Mouse (Mus musculus) frontal cortex, adult (tissue): ENCODE data around the gene Cd83.

Experiments
- ATAC-seq: cut with Nextera tagmentation; 2 replicates; pipeline ENCODE4 v1.9.2; 2017; ENCODE audit warnings: mild to moderate bottlenecking, moderate library complexity, mixed read lengths; ENCODE audit not compliant: low TSS enrichment

The Cd83 gene

DNA sequence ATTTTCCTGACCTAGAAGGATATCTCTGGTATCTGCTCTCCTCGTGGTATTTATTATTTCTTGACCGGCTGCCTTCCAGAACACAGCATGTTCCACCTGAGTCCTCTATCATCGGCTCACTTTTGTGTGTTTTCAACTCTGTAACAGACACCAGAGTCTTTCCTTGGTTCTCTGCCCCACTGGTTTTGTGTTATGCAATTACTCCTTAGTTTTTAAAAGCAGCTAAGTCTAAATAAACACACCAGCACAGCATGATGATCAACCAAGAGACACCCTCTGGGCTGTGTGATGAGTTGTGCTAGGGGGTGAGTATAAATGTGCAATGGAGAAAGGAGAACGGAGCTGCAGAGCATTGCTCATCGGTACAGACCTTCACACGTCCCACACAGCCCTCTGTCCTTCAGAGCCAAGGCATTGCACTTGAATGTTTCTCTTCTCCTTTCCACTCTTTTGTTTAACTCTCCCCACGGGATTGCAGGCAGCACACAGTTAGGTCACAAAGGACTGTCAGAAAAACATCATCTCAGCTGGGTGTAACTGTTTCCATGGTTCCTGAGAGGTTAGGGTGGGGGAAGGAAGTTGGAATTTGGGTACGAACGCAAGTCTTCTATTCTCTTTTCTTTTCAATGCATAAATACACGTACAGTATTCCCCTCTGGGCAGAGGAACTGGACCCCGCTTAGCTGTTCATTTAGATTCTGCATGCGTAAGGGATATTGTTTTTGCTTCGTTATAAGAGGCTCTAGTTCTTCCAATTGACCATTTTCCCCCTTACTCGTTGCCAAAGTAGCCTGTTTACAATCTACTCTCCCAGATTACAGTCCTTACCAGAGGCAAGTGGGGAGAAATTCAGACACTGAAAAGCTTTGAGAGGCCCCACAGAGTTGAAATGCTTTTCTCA lies 22.0 kb downstream of the Cd83 start:
- ATAC-seq: peak; percentile 82

DNA sequence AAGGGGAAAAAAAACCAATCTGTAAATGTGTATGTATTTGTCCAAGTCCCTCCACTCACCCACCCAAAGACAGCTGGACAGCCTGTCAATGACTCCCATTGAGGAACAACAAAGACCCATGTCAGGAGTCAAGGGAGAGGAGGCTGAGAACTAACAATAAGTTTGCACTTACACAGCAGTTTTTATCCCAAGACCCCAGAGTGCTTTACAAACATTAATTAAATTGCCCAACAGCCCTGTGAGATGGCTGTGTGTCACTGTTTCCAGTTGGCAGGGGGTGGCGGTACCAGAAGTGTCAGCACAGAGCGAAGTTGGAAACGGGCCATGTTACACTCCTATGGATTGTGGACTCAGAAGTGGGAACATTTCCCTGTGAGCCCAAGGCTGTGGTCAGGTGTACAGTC lies 22.7 kb downstream of the Cd83 start:
- ATAC-seq: no peak

DNA sequence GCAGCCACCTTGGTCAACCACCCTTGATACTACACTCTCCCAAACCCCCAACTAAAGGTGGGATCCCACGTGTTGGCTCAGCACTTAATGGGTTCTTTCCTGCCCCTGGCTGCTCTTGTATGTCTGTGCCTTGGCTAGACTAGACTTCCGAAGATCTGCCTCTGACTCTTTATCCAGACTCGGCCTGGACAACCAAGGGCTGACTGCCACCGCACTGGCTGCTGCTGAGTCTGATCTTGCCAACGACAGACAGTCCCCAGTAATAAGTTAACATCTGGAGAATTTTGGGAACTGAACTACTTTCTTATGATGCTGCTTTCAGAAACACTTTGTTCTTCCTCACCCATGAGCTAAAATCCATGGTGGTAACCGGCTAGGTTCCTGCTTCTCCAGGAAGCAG lies 26.0 kb downstream of the Cd83 start:
- no peak for ATAC-seq

DNA sequence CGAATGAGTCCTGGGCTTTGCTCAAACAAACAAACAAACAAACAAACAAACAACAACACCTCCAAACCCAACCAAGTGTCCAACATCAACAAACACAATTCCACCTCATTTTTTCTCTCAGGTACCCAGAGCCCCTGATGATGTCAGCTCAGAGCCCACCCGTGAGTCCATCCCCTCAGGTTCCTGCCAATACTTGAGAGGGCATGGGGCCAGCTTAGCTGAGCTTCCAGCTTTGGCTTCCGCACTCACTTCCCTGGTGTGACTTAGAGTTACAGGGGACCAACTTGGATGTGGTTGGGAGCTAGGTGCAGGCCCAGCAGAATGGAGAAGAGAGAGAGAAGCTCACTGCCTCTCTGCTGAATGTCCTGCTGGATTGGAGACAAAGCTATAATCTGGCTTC lies 27.3 kb downstream of the Cd83 start:
- no peak for ATAC-seq

DNA sequence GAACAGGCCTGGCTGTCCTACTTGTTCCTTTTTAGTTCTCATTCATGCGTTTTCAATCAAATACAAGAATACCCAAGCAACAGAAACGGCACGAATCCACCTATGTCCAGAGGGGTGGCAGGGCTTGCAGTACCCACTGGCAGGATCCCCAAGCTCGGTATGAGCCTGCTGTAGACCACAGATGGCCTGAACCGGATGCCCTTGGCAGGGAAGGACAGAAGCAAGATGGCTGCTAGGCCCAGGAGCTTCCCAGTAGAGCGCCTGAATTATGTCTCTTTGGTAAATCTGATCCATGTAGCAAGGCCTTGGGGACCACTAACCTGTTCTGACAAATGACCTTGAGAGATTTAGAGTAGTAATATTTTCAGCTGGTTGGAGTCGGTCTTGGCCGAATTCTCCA lies 28.9 kb downstream of the Cd83 start:
- no peak for ATAC-seq

DNA sequence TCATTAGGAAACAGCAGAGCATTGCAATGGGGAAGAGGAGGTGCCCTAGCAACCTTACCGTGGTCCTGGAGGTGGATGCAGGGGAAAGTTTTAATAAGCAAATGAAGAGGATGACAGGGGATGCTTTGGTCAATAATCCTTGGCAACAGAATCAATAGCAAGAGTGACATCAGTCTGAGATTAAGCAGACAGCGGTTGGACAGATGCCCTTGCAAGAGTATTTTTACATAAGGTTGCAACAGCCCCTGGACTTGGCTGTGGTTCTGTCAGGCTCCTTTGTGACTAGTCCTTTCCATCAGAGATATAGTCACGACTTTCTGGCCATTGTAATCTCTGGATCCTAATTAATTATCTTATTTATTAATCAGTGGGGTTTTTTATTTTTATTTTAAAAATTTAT lies 32.9 kb downstream of the Cd83 start:
- no peak for ATAC-seq

DNA sequence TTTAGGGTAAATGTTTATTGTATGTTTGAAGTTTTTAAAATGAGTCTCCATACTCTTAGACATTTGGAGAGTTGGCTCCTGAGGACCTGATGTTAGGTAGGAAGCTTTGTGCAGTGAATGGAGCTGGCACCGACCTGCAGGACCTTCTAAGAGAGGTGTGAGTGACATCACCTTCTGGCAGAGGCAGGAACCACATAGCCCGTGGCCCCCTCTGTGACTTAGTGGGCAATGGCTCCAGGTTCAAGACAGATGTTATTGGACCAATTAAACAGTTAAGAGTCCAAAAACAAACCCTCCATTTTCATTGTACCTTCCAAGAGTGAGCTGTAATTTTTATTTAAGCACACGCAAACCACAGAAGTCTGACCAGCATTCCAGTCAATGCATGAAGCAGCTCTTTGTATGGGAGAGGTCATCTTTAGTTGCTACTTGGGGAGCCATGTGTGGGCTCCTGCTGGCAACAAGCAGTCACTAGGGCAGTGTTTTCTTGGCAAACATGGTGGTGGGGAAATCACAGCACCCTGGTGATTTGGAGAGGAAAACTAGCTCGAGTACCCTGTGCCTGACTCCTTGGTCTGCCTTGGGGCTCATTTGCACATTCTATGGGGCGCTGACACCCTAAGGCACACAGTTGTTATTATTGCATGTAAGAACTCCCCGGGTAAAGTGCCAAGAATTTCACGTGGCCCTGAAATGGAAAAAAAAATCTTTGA lies 33.9 kb downstream of the Cd83 start:
- no peak for ATAC-seq

DNA sequence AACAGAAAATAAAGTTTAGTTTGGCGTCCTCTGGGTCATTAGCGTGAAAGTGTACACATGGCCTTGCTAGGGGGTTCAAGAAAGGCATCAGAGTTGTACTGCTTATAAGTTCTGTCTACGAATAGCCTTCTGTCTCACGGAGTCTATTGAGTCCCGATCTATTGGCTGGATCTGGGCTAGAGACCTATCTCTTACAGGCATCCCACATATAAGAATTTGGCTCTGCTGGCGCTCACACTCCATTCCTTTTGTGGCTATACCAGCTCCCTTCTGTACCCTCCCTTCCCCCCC lies 34.4 kb downstream of the Cd83 start:
- ATAC-seq: no peak

DNA sequence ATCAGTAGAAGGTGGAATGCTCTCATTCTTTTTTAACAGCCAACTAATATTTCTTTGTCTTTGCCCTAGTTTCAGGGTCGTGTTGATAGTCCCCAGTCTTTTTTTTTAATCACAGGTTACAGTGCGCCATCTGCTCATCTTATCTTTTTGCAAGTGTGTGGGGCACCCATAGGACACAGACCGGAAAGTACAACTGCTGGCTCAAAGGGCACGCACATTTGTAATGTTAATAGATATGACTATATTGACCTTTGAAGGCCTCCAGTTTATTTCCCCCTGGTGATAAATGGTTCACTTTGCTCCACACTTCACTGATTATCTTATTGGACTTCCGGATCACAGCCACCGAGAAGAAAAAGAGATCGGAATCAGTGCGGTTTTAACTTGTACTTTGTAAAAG lies 35.5 kb downstream of the Cd83 start:
- no peak for ATAC-seq

DNA sequence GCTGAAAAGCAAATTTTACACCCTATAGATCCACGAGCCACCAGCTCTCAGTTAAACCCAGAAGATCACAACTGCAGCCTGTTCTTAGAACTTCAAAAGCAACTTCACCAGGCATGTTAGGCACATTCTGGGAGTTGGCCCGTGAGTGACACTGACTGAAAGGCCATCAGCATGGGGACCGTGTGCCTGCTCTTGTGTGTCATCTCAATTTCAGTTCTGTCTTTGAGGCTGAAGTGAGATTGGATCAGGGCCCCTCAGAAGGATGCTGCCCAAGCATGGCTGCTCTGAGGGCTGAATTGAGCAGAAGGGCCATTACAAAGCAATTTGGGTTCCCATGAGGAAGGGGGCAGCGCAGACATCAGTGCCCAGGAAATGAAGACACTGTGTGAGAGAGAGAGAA lies 37.7 kb downstream of the Cd83 start:
- no peak for ATAC-seq

DNA sequence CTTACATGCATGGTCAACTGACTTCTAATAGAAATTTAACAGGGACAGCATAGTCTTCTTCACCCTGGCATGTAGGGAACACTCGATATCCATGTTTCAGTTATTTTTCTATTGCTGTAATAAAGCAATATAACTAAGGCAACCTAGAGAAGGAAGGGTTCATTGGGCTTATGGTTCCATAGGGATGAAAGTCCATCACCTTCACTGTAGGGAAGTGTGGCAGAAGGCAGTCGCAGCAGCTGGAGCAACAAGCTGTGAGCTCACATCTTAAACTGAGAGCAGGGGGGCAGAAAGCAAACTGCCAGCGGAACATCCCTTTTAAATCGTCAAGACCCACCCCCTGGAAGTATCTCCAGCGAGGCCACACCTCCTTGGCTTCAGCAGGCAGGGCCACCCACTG lies 44.1 kb downstream of the Cd83 start:
- no peak for ATAC-seq

DNA sequence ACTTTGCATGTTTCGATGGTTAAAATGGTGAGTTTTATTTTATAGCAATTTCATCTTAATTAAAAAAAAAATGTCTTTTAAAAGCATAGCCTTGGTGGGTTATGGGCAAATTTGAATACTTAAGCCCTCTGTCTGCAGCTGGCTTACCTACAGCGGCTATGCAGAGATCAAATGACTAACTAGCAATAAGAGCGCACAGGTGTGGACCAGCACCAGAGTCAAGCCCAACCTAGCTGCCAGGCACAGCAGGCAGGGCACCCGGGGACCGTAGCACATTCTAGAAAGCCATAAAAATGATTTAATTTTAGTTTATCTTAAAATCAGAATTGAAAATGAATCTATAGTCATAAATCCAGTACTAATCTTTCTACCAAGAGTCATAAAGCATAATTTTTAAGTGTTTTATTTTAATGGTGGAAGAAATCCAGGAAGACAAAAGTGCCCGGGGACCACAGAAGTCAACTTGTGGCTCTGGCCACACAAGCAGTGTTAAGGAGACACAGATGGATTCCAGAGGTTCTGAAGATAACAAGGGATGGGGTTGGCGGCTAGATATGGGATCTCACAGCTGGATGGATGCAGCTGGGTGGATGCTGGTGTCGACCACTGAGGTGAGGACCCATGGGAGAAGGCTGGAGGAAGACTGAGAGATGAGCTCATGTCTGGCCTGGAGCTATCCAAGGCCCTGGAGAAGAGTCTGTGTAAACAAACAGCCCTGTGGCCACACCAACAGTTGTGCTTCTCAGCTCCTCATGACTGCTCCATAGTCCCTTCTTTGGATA lies 46.5 kb downstream of the Cd83 start:
- no peak for ATAC-seq

DNA sequence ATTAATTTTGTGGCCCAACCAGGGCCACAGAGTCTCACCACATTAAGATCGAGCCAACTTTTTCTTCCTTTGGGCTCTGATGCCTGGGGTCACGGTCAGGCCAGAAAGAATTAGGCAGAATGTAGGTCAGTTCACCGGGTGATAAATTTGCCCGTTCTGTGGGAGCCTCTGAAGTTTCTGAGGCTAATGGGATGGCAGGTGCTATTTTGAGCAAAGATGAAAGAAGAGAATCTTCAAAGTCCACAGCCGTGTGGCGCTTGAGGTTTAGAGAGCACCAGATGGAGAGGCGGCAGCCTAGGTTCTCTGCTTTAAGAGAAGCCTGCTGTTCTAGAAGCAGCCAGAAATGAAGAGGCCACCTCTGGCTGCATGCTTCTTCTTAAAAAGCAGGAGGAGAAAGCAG lies 48.2 kb downstream of the Cd83 start:
- ATAC-seq: no peak

DNA sequence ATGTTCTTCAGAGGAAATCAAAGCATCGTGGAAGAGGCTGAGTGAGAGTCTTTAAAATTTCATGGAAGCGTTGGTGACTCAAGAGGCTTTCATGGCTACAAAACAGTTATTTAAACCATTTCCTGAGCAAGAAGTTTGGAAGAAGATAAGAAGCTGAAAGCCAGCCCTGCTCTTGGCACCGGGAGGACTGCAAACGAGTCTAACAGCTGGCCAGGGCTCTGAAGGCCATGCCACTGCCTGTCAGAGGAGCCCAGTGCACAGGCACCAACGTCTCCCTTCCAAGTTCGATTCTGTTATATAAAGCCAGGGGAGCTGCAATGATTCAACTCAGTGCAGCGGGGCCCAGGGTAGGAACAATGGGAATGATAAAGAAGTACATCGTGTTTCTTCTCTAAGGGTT lies 51.8 kb downstream of the Cd83 start:
- no peak for ATAC-seq

DNA sequence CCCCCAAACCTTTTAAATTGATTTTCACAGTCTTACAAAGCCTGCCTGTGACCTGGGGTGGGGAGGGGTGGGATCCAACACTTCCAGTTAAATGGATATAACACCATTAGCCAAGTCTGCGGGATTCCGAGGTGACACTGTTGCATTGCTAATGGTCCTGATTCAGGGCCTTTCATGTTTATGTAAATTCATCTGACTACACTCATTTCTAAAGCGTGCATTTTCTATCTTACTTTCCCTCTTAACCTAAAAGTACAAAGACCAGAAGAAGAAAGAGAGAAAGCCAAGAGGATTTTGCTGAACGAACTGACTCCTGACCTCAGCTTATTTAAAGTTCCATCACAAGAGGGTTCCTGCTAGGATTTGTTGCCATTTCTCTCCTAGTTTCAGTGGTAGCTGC lies 53.2 kb downstream of the Cd83 start:
- ATAC-seq: no peak

DNA sequence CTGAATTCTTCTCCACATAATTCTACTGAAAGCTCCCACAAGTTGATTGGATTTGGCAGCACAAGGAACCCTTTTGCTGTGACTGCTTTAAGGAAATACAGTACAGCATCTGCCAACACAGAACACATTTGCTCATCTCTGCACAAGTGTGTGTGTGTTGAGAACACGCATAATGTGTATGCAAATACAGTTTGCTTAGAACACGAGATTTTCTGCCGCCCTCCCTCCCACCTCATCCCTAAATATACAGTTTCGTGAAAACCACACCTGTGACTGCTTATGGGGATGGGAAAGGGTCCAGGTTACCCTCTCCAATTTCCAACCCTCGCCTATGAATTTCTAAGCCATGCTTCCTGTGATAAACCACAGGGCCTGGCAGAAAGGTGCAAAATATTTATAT lies 60.6 kb downstream of the Cd83 start:
- peak; percentile 76 for ATAC-seq

DNA sequence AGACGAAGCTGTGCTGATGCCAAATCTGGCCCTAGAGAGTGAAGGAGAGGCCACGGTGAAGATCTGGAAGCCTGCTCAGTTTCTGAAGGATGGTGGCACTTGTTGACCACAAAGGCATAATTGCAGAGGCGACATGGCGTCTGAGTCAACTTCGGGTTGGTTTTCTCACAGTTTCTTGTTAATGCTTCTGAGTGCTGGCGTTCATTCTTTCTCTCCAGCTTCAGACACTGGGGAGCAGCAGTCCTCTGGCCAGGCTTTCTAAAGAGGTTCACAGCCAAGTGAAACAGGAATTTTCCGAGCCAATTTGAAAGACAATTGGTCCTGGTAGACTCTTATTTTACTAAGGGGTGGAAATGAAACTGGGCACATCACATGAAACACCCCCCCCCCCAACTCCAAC lies 62.6 kb downstream of the Cd83 start:
- ATAC-seq: no peak

DNA sequence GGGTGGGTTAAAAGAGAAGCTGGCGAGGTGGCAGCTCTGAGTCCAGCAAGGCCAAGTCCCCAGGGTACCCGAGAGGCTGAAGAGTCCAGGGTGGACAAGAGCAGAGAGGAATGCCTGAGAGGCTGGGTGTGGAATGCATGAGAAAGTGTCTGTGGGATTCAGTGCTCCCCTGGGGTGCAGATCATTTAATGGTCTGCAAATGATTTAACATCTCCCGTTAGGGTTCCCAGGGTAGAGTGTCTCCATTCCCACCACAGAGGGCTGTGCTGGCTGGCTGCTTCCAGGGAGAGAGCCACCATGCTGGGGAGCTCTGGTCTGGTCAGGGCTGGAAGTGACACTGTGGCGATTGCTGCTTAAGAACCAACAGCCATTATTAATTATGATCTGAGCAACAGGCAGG lies 65.2 kb downstream of the Cd83 start:
- no peak for ATAC-seq

DNA sequence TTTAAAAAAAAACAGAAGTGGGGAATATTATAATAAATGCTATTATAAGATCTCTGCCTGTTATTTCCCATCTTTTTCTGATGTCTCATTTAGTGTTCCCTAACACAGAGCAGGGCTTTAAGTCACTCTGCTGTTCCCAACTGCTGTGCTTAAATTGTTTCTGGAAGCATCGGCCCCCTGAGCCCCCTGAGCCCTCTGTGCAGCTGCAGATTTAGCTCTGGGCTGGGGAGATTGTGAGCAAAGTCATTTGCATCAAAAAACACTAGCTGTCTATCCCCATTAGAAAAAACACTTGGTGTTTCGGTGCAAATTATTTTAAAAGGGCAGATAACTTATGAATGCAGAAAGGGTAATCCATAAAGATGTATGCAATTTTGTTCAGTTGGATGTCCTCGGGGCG lies 66.5 kb downstream of the Cd83 start:
- ATAC-seq: no peak
